Mouse (Mus musculus) heart, embryonic 14.5 days (tissue): ENCODE results near the gene Sema7a. TPM values are rescaled to one million over a fixed set of nuclear protein-coding genes. Genes with fewer than 3 reads are reported as not detected.

ENCODE experiments used
- ATAC-seq: fragments of 200-750 bp; cut with Nextera tagmentation; 2 replicates; pipeline ENCODE4 v1.8.0; 2017; ENCODE audit warnings: low read depth, moderate TSS enrichment; ENCODE audit not compliant: insufficient number of reproducible peaks, insufficient read depth, low FRiP score
- H3K27ac ChIP-seq, 2 experiments: fragments of 200-500 bp in 1 of 2; fragments of 300-500 bp in 1 of 2; sonication (generic) in 1 of 2; replicated peaks in 1 of 2; 2 replicates each; pipeline ENCODE4 v1.5.1; 2012 to 2014; ENCODE audit warnings: low read depth in 2 of 2, low read length in 2 of 2, control low read depth in 1 of 2, mild to moderate bottlenecking in 1 of 2, mixed read lengths in 1 of 2; ENCODE audit not compliant: control insufficient read depth in 1 of 2, insufficient read depth in 1 of 2
- H3K27me3 ChIP-seq: fragments of 300-500 bp; sonication (generic); 2 replicates; pipeline ENCODE4 v1.6.1; 2014; ENCODE audit warnings: mild to moderate bottlenecking, low read length, control low read depth; ENCODE audit not compliant: control insufficient read depth, insufficient read depth
- H3K36me3 ChIP-seq: fragments of 300-500 bp; sonication (generic); 2 replicates; pipeline ENCODE4 v1.6.1; 2014; ENCODE audit warnings: mild to moderate bottlenecking, control low read depth, low read length, mixed read lengths; ENCODE audit not compliant: control insufficient read depth, insufficient read depth
- H3K4me1 ChIP-seq, 2 experiments: fragments of 200-500 bp in 1 of 2; fragments of 300-500 bp in 1 of 2; sonication (generic) in 1 of 2; 2 replicates each; pipeline ENCODE4 v1.6.1; 2012 to 2014; ENCODE audit warnings: low read length in 2 of 2, control low read depth in 1 of 2, mixed read lengths in 1 of 2; ENCODE audit not compliant: control insufficient read depth in 2 of 2, insufficient read depth in 2 of 2
- H3K4me2 ChIP-seq: fragments of 300-500 bp; sonication (generic); 2 replicates; pipeline ENCODE4 v1.6.1; 2014; ENCODE audit warnings: mild to moderate bottlenecking, low read length
- H3K4me3 ChIP-seq, 2 experiments: fragments of 200-500 bp in 1 of 2; fragments of 300-500 bp in 1 of 2; sonication (generic) in 1 of 2; 2 replicates each; pipeline ENCODE4 v1.5.1; 2012 to 2014; ENCODE audit warnings: low read length in 2 of 2, mild to moderate bottlenecking in 2 of 2, control low read depth in 1 of 2, low read depth in 1 of 2, moderate library complexity in 1 of 2; ENCODE audit not compliant: control insufficient read depth in 1 of 2, insufficient read depth in 1 of 2
- H3K9ac ChIP-seq: fragments of 300-500 bp; sonication (generic); 2 replicates; pipeline ENCODE4 v1.6.1; 2014; ENCODE audit warnings: mild to moderate bottlenecking, low read length
- H3K9me3 ChIP-seq: fragments of 300-500 bp; sonication (generic); 2 replicates; pipeline ENCODE4 v1.6.1; 2016; ENCODE audit warnings: low read length, control low read depth; ENCODE audit not compliant: control insufficient read depth
- WGBS: fragments of 180-500 bp; shearing (Covaris S2); extraction: QIAGEN DNeasy Blood & Tissue Kit; methylation state at CpG from one replicate; pipeline ENCODE4 v1.1.7; 2014; 5-methylcytosine and 5-hydroxymethylcytosine counted together
- polyA plus RNA-seq: library from polyadenylated mRNA; unstranded; fragments of >200 nt; fragmentation: Nextera tagmentation; extraction: Ambion mirVana; gene quantifications from 2 replicates; pipeline ENCODE4 v1.2.1, GENCODE M21; 2014

Sema7a gene
- polyA plus RNA-seq, 1 experiment from 2014 or later = 0.70 TPM

DNA sequence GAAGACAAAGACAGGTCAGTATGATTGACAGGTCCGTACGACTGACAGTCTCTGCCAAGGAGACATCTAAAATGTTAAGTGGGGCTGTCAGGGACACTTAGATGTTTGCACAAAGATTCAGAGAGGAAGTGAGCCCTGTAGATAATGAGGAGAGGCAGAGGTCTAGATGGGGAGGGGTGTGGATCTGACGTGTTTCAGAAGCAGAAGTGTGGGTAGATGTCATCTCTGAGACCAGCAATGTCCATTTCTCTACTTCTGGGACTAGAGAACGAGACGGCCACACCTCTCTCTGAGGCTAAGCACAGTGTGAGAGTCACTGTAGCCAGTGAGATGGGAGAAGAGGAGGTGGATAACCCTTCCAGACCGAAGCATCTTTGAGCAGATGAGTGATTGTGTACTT, 38.1 kb downstream of the Sema7a start:
- Histone ChIP-seq H3K27me3 (no peaks in the 10 kb centered on the region), H3K4me2 (no peak overlapping the region), H3K36me3 (no peaks in the 10 kb centered on the region), H3K27ac (no peak overlapping the region), H3K9me3 (no peaks in the 10 kb centered on the region), H3K9ac (no peak overlapping the region), H3K4me3 (no peak overlapping the region), H3K4me1 (peaks cover 5 to 6% of the 10 kb centered on the region in 2 experiments)
- 44% methylated on average over 6 of the region's 6 CpGs for WGBS
- no peak for ATAC-seq

GRCm38 (mm10) chr9:57978858-57979257, 38.9 kb downstream of the Sema7a start:
- peaks cover 0 to 2% of the 10 kb centered on the region in 2 experiments; a peak in 1 of 4 replicates for H3K4me1 ChIP-seq

DNA sequence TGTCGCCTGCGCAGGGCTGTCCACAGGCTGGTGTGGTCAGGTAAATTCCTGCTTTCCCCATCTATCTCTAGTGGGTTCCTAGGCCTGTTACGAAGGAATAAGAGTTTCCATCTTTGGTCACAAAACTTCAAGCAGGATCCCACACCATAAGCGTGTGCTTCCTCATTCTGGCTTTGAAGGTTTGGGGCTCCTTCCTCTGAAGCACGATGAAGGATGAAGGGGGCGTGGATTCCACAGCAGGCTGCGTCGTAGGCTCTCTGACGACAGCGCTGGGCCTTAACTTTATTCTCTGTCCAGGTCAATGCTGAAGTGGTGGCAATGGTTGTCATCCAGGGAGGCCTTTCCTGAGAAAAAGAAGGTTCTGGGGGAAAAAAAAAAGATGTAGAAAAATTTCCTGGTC, 40.7 kb downstream of the Sema7a start:
- Histone ChIP-seq H3K9me3 (no peaks in the 10 kb centered on the region), H3K4me1 (no peaks in the 10 kb centered on the region)

More at GRCm38 (mm10) chr9:57978858-57979257, 38.9 kb downstream of the Sema7a start:
- ATAC-seq = no peak
- no peaks in the 10 kb centered on the region for H3K36me3 ChIP-seq
- H3K4me2 ChIP-seq = no peak overlapping the region
- 27% methylated on average over 3 of the region's 3 CpGs for WGBS
- no peak overlapping the region for H3K9ac ChIP-seq
- H3K27me3 ChIP-seq = no peaks in the 10 kb centered on the region
- no peak overlapping the region for H3K27ac ChIP-seq
- no peaks in the 10 kb centered on the region for H3K9me3 ChIP-seq
- H3K4me3 ChIP-seq = no peak overlapping the region

DNA sequence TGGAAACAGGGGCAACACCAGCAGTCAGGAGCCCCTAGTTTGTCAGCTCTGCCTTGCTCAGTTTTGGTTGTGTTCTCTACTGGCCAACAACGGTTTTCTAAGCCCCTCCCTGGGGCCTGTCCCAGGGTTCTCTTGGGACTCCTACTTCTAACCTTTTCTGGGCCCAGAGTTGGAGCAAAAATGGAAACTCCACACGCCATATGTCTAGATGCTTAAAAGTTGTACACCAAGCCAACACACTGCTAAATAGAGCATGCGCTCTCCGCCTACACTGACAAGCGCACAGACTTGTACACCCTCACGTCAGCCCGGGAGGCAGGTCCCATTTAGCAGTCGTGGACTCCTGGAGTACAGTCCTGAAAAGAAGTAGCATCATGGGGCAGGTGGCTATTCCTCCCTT, 45.4 kb downstream of the Sema7a start:
- no peak overlapping the region for H3K27ac ChIP-seq
- no peak overlapping the region for H3K4me2 ChIP-seq
- H3K4me1 ChIP-seq = no peaks in the 10 kb centered on the region
- WGBS = 85% methylated on average over 8 of the region's 8 CpGs
- no peaks in the 10 kb centered on the region for H3K36me3 ChIP-seq
- no peaks in the 10 kb centered on the region for H3K27me3 ChIP-seq
- H3K9ac ChIP-seq = no peak overlapping the region
- H3K9me3 ChIP-seq = no peaks in the 10 kb centered on the region
- ATAC-seq = no peak
- no peak overlapping the region for H3K4me3 ChIP-seq

More for the DNA sequence above, 40.7 kb downstream of the Sema7a start:
- H3K4me3 ChIP-seq = no peak overlapping the region
- H3K36me3 ChIP-seq = no peaks in the 10 kb centered on the region
- H3K27ac ChIP-seq = no peak overlapping the region
- whole genome bisulfite sequencing = 80% methylated on average over 10 of the region's 10 CpGs
- H3K4me2 ChIP-seq = no peak overlapping the region
- H3K9ac ChIP-seq = no peak overlapping the region
- ATAC-seq = no peak
- H3K27me3 ChIP-seq = no peaks in the 10 kb centered on the region

DNA sequence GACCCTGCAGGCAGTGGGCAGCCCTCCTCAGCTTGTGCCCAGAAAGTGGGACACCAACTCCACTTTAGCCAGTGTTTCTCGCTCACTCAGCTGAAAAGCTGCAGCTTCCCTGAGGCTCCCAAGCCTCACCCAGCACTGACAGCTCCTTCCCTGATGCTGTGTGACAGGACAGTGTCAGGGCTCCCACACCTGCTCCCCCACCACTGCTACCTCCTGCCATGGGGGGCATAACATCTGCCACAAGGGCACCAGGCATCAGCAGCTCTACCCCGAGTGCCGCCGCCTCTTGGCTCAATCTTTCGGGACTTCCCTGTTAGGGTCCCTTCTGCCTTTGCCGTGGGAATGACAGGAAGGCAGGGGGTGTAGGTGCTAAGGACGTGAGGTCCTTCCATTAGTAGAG, 46.4 kb downstream of the Sema7a start:
- Histone ChIP-seq H3K36me3 (no peaks in the 10 kb centered on the region), H3K4me1 (no peaks in the 10 kb centered on the region), H3K4me2 (no peak overlapping the region), H3K27me3 (no peaks in the 10 kb centered on the region), H3K27ac (no peak overlapping the region), H3K9ac (no peak overlapping the region), H3K9me3 (no peaks in the 10 kb centered on the region), H3K4me3 (no peak overlapping the region)
- 52% methylated on average over 7 of the region's 7 CpGs for WGBS
- no peak for ATAC-seq

DNA sequence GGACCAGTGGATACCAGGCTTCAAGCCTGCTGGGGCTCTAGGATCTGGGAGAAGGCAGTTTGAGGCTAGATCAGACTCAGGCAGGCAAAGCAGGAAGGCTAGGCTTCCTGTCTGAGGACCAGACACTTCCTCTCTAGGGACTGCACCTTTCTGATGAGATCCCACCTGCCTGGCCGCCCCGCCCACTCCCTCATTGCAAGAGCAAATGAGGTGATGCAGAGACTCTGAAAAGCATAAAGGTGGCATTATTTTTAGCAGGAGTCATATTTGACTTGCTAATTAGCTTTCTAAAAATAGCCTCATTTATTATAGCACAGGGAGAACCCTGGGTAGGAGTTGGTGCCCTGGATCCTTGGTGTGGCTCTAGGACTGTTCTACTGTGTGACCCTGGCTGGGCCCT, 48.2 kb downstream of the Sema7a start:
- Histone ChIP-seq H3K27ac (no peak overlapping the region), H3K4me2 (no peak overlapping the region), H3K36me3 (no peaks in the 10 kb centered on the region), H3K9me3 (no peaks in the 10 kb centered on the region), H3K27me3 (no peaks in the 10 kb centered on the region; the same call in 1 of the 2 replicates), H3K9ac (no peak overlapping the region), H3K4me3 (no peak overlapping the region), H3K4me1 (no peaks in the 10 kb centered on the region)
- ATAC-seq = no peak
- WGBS = 80% methylated on average over 2 of the region's 2 CpGs

DNA sequence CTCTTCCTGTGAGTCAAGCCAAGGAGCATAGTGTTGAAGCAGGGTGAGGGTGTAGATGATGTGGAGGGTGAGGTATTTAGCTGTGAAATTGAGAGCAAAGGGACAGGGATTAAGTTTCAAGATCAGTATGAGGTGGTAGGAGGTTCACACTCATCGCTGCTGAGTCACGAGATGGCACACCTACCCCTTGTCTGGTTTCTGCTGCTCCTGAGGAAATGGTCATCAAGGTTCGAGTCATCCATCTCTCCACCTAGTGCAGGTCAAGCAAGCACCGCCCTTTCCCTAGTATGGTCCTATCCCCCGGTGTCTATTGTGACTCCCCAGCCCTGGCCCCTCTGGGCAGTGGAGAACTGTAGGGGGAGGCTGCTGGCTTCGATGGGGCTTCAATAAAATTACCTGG, 49.4 kb downstream of the Sema7a start:
- H3K4me3 ChIP-seq = no peak overlapping the region
- H3K36me3 ChIP-seq = no peaks in the 10 kb centered on the region
- H3K27ac ChIP-seq = no peak overlapping the region
- no peaks in the 10 kb centered on the region for H3K4me1 ChIP-seq
- ATAC-seq = no peak
- no peaks in the 10 kb centered on the region for H3K9me3 ChIP-seq
- H3K9ac ChIP-seq = no peak overlapping the region
- 81% methylated on average over 6 of the region's 6 CpGs for WGBS
- H3K4me2 ChIP-seq = no peak overlapping the region
- H3K27me3 ChIP-seq = no peaks in the 10 kb centered on the region; the same call in 1 of the 2 replicates

- ATAC-seq = no peak
- 33% methylated on average over 10 of the region's 10 CpGs for WGBS
- H3K4me1 ChIP-seq = no peaks in the 10 kb centered on the region
Observed at GRCm38 (mm10) chr9:57990438-57991110, 50.7 kb downstream of the Sema7a start.

More at GRCm38 (mm10) chr9:57990438-57991110, 50.7 kb downstream of the Sema7a start:
- Histone ChIP-seq H3K4me2 (no peak overlapping the region), H3K27me3 (no peaks in the 10 kb centered on the region; the same call in 1 of the 2 replicates), H3K4me3 (no peak overlapping the region), H3K36me3 (no peaks in the 10 kb centered on the region), H3K27ac (no peak overlapping the region), H3K9ac (no peak overlapping the region), H3K9me3 (no peaks in the 10 kb centered on the region)
